Mouse (Mus musculus) splenic B cell, adult 2 months (primary cell): ENCODE measurements around the gene Tle6.

Experiments
- DNase-seq: peaks from one replicate; pipeline ENCODE4 v3.0.0-alpha.2; 2011; ENCODE audit warnings: low read depth, low spot score
- H3K27me3 ChIP-seq: 2 replicates; pipeline ENCODE4 v1.6.1; 2012; ENCODE audit warnings: mild to moderate bottlenecking, low read length, moderate library complexity, mixed read lengths; ENCODE audit not compliant: control insufficient read depth, poor library complexity, insufficient read depth, severe bottlenecking
- H3K36me3 ChIP-seq: 2 replicates; pipeline ENCODE4 v1.6.1; 2012; ENCODE audit warnings: mild to moderate bottlenecking, low read length, moderate library complexity, mixed read lengths; ENCODE audit not compliant: control insufficient read depth, poor library complexity, insufficient read depth, severe bottlenecking

Tle6 gene

GRCm38 (mm10) chr10:81551597-81552102 lies 49.2 kb downstream of the Tle6 start:
- H3K27me3 ChIP-seq = no peaks in the 10 kb centered on the region
- H3K36me3 ChIP-seq = no peaks in the 10 kb centered on the region
- peak; percentile 96 for DNase-seq

DNA sequence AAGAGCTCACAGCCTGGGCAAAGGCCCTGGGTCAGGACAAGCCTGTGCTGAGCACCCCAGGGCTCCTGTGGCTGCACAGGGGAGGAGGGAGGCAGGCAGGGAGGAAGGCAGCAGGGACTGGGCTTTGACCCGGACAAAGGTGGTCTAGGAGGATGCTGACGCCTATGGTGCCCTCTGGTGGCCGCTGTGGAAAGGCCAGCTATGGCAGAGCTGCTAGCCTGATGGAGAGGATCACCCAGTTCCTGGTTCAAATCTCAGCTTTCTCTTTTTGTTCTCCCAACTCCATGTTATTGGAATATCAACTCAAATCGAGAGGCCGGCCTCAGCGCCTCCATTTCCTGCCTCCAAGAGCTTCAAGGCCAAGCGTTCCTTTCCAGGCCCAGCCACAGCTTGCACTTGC lies 50.6 kb downstream of the Tle6 start:
- DNase-seq = peak; percentile 87
- no peaks in the 10 kb centered on the region for H3K27me3 ChIP-seq
- no peaks in the 10 kb centered on the region for H3K36me3 ChIP-seq

DNA sequence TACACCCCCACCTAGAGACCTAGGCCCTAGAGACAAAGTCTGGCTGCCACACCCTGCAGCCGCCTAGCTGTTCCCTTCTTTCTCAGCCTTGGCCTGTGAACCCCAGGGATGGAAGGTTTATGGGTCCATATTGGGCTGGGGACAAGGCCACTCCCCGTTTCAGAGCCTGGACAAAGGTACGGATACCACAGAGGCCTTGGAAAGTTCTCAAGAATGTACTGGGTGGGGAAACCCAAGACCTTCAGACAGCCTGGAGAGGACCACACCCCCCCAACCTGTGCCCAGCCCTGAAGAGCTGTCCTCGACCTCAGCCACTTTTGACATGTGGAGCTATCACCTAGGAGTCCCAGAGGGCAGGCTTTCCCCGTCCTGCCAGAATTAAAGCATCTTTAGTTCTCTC lies 51.9 kb downstream of the Tle6 start:
- Histone ChIP-seq H3K27me3 (no peaks in the 10 kb centered on the region), H3K36me3 (no peaks in the 10 kb centered on the region)
- DNase-seq = no peak

DNA sequence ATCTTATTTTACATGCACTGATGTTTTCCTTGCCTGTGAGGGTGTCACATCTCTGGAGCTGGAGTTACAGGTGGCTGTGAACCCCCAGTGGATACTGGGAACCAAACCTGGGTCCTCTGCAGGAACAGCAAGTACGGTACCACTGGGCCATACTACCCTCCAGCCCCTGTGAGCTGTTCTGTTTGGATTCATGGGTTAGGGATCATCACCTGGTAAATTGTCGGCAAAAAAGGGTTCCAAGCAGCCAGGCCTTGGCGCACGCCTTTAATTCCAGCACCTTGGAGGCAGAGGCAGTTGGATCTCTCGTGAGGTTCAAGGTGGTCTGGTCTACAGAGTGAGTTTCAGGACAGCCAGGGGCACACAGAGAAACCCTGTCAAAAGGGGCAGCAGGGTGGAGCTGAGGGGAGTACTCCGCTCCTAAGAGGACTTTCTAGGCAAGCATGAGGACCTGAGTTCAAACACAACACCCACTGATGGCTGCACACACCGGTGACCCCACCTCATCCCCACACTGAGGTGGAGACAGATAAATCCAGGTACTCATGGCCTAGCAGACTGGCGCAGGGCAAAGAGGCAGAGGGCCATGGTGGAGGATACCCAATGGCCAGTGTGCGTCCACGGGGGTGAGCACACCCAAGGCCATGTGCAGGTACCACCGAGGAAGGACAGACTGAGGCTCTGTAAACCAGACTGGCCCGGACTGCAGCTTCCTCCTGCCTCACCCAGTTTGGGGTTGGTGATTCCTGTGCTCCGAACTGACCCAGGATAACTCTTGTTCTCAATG lies 53.9 kb downstream of the Tle6 start:
- no peaks in the 10 kb centered on the region for H3K36me3 ChIP-seq
- no peaks in the 10 kb centered on the region for H3K27me3 ChIP-seq
- no peak for DNase-seq

DNA sequence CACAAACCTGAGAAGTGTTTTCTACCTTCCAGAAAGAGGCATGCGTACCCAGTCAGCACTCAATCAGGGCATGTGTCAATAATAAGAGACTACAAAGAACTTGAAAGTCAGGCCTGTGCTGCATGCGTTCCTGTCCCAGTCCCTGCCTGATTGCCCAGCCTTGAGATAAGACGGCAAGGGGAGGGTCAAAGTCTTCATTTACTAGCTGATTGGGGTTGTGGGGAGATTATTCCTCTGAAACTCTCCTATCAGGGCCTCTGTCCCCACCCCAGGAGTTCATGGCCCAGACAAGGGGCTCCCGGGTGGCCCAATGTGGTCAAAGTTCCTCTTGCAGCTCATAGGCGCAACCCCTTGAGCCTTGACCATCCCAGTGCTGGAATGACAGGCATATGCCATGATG lies 54.5 kb downstream of the Tle6 start:
- H3K27me3 ChIP-seq = no peaks in the 10 kb centered on the region
- DNase-seq = no peak
- H3K36me3 ChIP-seq = no peaks in the 10 kb centered on the region

DNA sequence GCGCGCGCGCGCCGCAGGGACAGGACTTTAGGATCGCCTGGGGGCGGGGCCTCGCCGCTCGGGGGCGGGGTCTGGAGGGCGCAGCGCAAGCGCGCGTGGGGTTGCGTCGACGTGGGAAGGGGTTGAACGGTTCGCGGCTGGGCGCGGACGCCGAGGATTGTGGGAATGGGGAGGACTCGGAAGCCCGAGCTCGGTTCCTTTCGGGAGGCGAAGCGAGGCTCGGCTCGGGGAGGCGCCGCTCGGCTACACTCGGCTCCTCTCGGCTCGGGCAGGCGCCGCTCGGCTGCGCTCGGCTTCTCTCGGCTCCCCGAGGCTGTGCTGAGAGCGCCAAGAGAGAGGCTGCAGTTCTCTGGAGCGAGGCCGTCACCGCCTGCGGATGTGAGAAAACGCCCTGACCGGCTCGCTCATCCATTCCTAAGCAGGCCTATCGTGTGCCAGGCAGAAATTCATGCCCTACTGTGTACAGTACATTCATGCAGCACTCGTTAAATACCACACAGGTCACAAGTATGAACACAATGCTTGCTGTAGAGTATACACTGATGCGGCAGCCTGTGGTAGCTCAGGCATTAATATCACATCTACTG lies 55.6 kb downstream of the Tle6 start, which contains the start of gene Gna11:
Gna11 (minus strand) TSS at position 30 of the 587 bp plus-strand sequence.
- H3K27me3 ChIP-seq = no peaks in the 10 kb centered on the region
- H3K36me3 ChIP-seq = no peaks in the 10 kb centered on the region
- DNase-seq = peak; percentile 98

DNA sequence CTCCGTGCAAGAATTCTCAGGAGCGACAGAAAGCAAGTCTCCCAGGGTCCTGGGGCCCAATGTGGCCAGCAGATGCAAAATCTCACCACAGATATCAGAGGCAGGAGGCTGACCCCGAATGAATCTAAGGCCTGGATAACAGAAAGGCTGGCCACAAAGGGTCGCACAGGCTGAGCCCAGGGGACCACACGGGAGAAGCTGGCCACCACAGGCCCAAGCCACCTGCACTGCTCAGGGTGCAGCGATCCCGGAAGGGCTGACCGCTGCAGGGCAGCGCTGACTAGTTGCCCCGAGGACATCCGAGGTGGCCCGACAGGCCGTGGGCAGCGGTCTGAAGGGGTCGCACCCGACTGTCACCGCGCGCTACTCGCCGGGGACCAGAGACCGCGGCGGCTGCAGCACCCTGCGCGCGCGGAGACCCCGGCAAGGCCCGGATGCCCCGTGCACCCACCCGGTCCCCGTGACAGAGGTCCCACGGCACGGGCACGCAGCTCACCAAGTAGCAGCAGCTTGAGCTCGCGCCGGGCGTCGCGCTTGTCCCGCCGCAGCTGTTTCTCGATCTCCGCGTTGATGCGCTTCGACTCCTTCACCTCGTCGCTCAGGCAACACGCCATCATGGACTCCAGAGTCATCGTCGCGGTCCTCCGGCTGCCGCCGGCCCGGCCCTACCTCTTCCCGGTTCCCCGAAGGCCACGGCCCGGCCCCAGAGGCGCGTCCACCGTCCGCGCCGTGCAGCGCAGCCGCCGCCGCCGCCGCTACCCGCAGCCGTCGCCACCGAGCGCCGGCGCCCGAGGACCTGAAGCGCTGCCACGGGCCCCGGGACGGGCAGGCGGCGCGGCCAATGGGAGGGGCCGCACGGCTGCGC lies 56.3 kb downstream of the Tle6 start:
- Histone ChIP-seq H3K36me3 (no peaks in the 10 kb centered on the region), H3K27me3 (no peaks in the 10 kb centered on the region)
- no peak for DNase-seq

- Histone ChIP-seq H3K27me3 (no peaks in the 10 kb centered on the region), H3K36me3 (no peaks in the 10 kb centered on the region)
- no peak for DNase-seq
Measured at GRCm38 (mm10) chr10:81543633-81544032, 57.2 kb downstream of the Tle6 start.

DNA sequence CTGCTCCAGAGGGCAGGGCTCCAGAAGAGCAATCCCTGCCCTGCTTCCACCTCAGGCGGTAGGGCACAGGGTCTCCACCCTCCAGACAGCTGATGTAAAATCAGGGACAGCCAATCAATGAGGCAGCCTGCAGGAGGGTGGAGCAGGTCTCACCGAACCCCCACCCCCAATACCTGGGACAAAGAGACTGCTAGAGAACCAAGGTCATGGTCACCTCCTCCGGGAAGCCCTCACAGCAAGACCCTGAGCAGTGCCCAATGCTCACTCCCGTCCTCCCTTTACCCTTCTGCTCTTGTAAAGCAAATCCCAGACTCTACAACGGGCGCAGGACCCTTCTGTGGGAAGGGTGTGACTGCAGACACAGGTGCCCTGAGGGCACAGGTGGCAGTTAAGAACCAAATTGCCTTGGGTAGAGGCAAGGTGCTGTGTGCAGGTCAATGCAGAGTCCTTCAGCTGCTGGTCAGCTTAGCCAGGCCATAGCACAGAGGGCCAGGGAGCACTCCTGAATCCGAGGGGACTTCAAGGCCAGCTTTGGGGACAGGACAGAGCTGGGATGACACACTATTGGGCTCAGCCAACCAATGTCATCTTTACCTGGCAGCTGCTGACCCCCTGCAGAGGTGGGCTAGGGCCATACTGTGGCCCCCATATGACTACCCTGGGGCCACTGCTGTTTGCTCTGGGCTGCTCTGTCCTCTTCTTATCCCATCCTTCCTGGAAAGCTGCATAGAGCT lies 58.0 kb downstream of the Tle6 start:
- H3K36me3 ChIP-seq = no peaks in the 10 kb centered on the region
- no peak for DNase-seq
- no peaks in the 10 kb centered on the region for H3K27me3 ChIP-seq

DNA sequence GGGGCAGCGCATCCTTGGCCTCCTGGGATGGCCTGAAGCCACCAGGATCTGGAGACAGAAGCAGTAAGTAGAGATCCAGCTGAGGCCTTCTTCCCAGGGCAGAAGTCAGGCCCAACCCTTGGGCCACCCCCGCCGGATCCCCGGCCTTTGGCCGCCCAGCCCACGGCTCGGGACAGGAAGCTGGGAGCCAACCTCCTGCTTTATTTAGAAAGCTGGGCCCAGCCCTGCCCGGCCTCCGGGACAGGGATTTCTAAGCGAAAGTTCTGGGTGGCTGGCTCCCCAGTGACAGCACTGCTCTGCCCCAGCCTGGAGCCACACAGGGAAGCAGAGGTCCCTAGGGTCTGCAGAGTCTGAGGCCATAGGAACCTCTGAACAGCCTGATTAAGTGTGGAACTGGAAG lies 59.1 kb downstream of the Tle6 start:
- DNase-seq = no peak
- H3K36me3 ChIP-seq = no peaks in the 10 kb centered on the region
- H3K27me3 ChIP-seq = no peaks in the 10 kb centered on the region

DNA sequence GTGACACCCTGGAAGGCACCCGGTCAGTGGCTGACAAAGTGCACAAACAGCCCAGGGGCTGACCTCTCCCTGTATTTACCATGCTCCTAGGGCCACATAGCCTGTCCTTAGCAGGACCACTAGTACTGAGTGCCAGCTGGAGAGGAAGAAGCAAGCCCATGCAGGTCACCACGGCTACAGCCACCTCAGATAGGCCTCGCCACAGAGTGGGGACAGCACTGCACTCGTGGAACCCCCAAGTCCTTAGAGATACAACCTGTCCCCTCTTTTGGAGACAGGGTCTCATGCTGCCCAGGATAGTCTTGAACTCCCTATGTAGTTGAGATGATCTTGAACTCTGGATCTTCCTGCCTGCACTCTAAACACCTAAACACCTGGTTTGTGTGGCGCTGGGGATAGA lies 59.5 kb downstream of the Tle6 start:
- no peak for DNase-seq
- H3K36me3 ChIP-seq = no peaks in the 10 kb centered on the region
- H3K27me3 ChIP-seq = no peaks in the 10 kb centered on the region
